Comparison of ENCODE assay signal across 14 mouse cellular contexts in genomic region chr4:46766326-46766725, GRCm38 (mm10).
"Had no signal": no experiment of that assay in that cellular context is flagged by ENCODE, and none has a peak within 500 bp of the region (broad histone marks: within the 10 kb centered on the region; RNA-seq: fewer than 3 reads in every experiment).

No protein-coding gene starts in this region.

- H3K27me3 ChIP-seq: liver, embryonic 13.5 days; midbrain, embryonic 12.5 days; neural tube, embryonic 13.5 days had no signal

- H3K9me3 ChIP-seq: liver, embryonic 13.5 days; midbrain, embryonic 12.5 days; neural tube, embryonic 13.5 days had no signal

- H3K27ac ChIP-seq: kidney, postnatal 0 days; liver, embryonic 13.5 days; midbrain, embryonic 12.5 days; neural tube, embryonic 13.5 days; stomach, postnatal 0 days had no signal

- H3K9ac ChIP-seq: liver, embryonic 13.5 days; midbrain, embryonic 12.5 days; neural tube, embryonic 13.5 days had no signal

- DNase-seq: kidney, adult 2 months; kidney, postnatal 25 days; liver, embryonic 13.5 days; lung, adult 2 months; lung, postnatal 14 days; lung, postnatal 4 days; right cerebral cortex, postnatal 4 days; thymus, adult 18-20 months; thymus, postnatal 36 days had no signal

- ATAC-seq: intestine, postnatal 0 days had no signal

- H3K4me3 ChIP-seq: liver, embryonic 13.5 days; midbrain, embryonic 12.5 days; neural tube, embryonic 13.5 days had no signal

- H3K4me2 ChIP-seq: liver, embryonic 13.5 days; midbrain, embryonic 12.5 days; neural tube, embryonic 13.5 days had no signal

- H3K36me3 ChIP-seq: liver, embryonic 13.5 days; midbrain, embryonic 12.5 days; neural tube, embryonic 13.5 days had no signal

- H3K4me1 ChIP-seq: liver, embryonic 13.5 days had no signal
